Mouse (Mus musculus): ENCODE results near the gene Tap1. TPM values are rescaled to one million over a fixed set of nuclear protein-coding genes. Genes with fewer than 3 reads are reported as not detected.

The Tap1 gene
- total and polyA plus RNA-seq, 3 experiments, result 6.5 to 7.4 (median 7.2) TPM

- Histone ChIP-seq H3K27me3 (ENCODE audit: insufficient read depth, low read length) (peaks cover 43% of the 10 kb centered on the region), H3K9me3 (replicated peaks) (no peaks in the 10 kb centered on the region), H3K36me3 (replicated peaks) (peaks cover 21% of the 10 kb centered on the region), H3K4me3 (ENCODE audit: low read depth, low read length) (no peak overlapping the region), H3K4me1 (ENCODE audit: insufficient read depth, low read depth, low read length) (peaks cover 2% of the 10 kb centered on the region; the same call in 1 of the 2 replicates)
- TF ChIP-seq CTCF (IDR thresholded peaks at IDR 0.05; ENCODE audit: low read depth, low read length), result no peak
- TF ChIP-seq POLR2AphosphoS5 (IDR thresholded peaks at IDR 0.05; ENCODE audit: insufficient replicate concordance, low read depth, low read length), result no peak
- TF ChIP-seq GATA2 (IDR thresholded peaks at IDR 0.05; ENCODE audit: borderline replicate concordance, low read depth, low read length), result no peak
- no peak for TF ChIP-seq GATA1 (IDR thresholded peaks at IDR 0.05; ENCODE audit: borderline replicate concordance, low read length)
- no peak for TF ChIP-seq TAL1 (conservative IDR thresholded peaks at IDR 0.05; ENCODE audit: low read depth, low read length)
- ATAC-seq (ENCODE audit: extremely low read depth, insufficient number of reproducible peaks, low FRiP score, poor library complexity, severe bottlenecking) (no peak), DNase-seq (ENCODE audit: low spot score) (no peak)
These were observed 7.4 kb downstream of the Tap1 start for GRCm38 (mm10) chr17:34194723-34195122.

- Histone ChIP-seq H3K9me3 (replicated peaks) (no peaks in the 10 kb centered on the region), H3K4me1 (ENCODE audit: insufficient read depth, low read depth, low read length) (peaks cover 8% of the 10 kb centered on the region), H3K36me3 (replicated peaks) (peaks cover 10% of the 10 kb centered on the region), H3K4me3 (ENCODE audit: low read depth, low read length) (no peak overlapping the region), H3K27me3 (ENCODE audit: insufficient read depth, low read length) (peaks cover 37% of the 10 kb centered on the region)
- no peak for ATAC-seq (ENCODE audit: extremely low read depth, insufficient number of reproducible peaks, low FRiP score, poor library complexity, severe bottlenecking)
- no peak for DNase-seq (ENCODE audit: low spot score)
- TF ChIP-seq POLR2AphosphoS5 (IDR thresholded peaks at IDR 0.05; ENCODE audit: insufficient replicate concordance, low read depth, low read length) (no peak), TAL1 (conservative IDR thresholded peaks at IDR 0.05; ENCODE audit: low read depth, low read length) (no peak), GATA2 (IDR thresholded peaks at IDR 0.05; ENCODE audit: borderline replicate concordance, low read depth, low read length) (no peak), CTCF (IDR thresholded peaks at IDR 0.05; ENCODE audit: low read depth, low read length) (no peak)
These were observed 9.1 kb downstream of the Tap1 start for GRCm38 (mm10) chr17:34196491-34196890.

GRCm38 (mm10) chr17:34196941-34197894 lies 9.9 kb downstream of the Tap1 start, which contains the start of gene Psmb8:
Gene Psmb8 (plus strand): TSS chr17:34197721.
- DNase-seq (ENCODE audit: low spot score) (no peak), ATAC-seq (ENCODE audit: extremely low read depth, insufficient number of reproducible peaks, low FRiP score, poor library complexity, severe bottlenecking) (no peak)
- TF ChIP-seq GATA2 (IDR thresholded peaks at IDR 0.05; ENCODE audit: borderline replicate concordance, low read depth, low read length) (no peak), POLR2AphosphoS5 (IDR thresholded peaks at IDR 0.05; ENCODE audit: insufficient replicate concordance, low read depth, low read length) (no peak), CTCF (IDR thresholded peaks at IDR 0.05; ENCODE audit: low read depth, low read length) (no peak), GATA1 (IDR thresholded peaks at IDR 0.05; ENCODE audit: borderline replicate concordance, low read length) (no peak), TAL1 (conservative IDR thresholded peaks at IDR 0.05; ENCODE audit: low read depth, low read length) (no peak)
- peaks cover 13% of the 10 kb centered on the region for H3K4me1 ChIP-seq (ENCODE audit: insufficient read depth, low read depth, low read length)
- H3K27me3 ChIP-seq (ENCODE audit: insufficient read depth, low read length), result peaks cover 34% of the 10 kb centered on the region
- H3K9me3 ChIP-seq (replicated peaks), result no peaks in the 10 kb centered on the region
- peaks cover 7% of the 10 kb centered on the region for H3K36me3 ChIP-seq (replicated peaks)
- H3K4me3 ChIP-seq (ENCODE audit: low read depth, low read length), result no peak within 1 kb of the TSS

GRCm38 (mm10) chr17:34197904-34198520 lies 10.7 kb downstream of the Tap1 start:
- no peak for DNase-seq (ENCODE audit: low spot score)
- Histone ChIP-seq H3K4me1 (ENCODE audit: insufficient read depth, low read depth, low read length) (peaks cover 13% of the 10 kb centered on the region), H3K4me3 (ENCODE audit: low read depth, low read length) (no peak overlapping the region), H3K27me3 (ENCODE audit: insufficient read depth, low read length) (peaks cover 34% of the 10 kb centered on the region), H3K9me3 (replicated peaks) (no peaks in the 10 kb centered on the region), H3K36me3 (replicated peaks) (peaks cover 7% of the 10 kb centered on the region)
- ATAC-seq (ENCODE audit: extremely low read depth, insufficient number of reproducible peaks, low FRiP score, poor library complexity, severe bottlenecking), result no peak
- TF ChIP-seq POLR2AphosphoS5 (IDR thresholded peaks at IDR 0.05; ENCODE audit: insufficient replicate concordance, low read depth, low read length), result no peak

- no peak for DNase-seq (ENCODE audit: low spot score)
- Histone ChIP-seq H3K4me1 (ENCODE audit: insufficient read depth, low read depth, low read length) (peaks cover 13% of the 10 kb centered on the region), H3K4me3 (ENCODE audit: low read depth, low read length) (no peak overlapping the region), H3K27me3 (ENCODE audit: insufficient read depth, low read length) (peaks cover 33% of the 10 kb centered on the region), H3K9me3 (replicated peaks) (no peaks in the 10 kb centered on the region), H3K36me3 (replicated peaks) (peaks cover 5% of the 10 kb centered on the region)
- TF ChIP-seq TAL1 (conservative IDR thresholded peaks at IDR 0.05; ENCODE audit: low read depth, low read length) (no peak), GATA1 (IDR thresholded peaks at IDR 0.05; ENCODE audit: borderline replicate concordance, low read length) (no peak), CTCF (IDR thresholded peaks at IDR 0.05; ENCODE audit: low read depth, low read length) (no peak), POLR2AphosphoS5 (IDR thresholded peaks at IDR 0.05; ENCODE audit: insufficient replicate concordance, low read depth, low read length) (no peak), GATA2 (IDR thresholded peaks at IDR 0.05; ENCODE audit: borderline replicate concordance, low read depth, low read length) (no peak)
- no peak for ATAC-seq (ENCODE audit: extremely low read depth, insufficient number of reproducible peaks, low FRiP score, poor library complexity, severe bottlenecking)
These were observed 11.2 kb downstream of the Tap1 start for GRCm38 (mm10) chr17:34198521-34198912.

- Histone ChIP-seq H3K36me3 (replicated peaks) (peaks cover 3% of the 10 kb centered on the region), H3K4me1 (ENCODE audit: insufficient read depth, low read depth, low read length) (peaks cover 17% of the 10 kb centered on the region), H3K9me3 (replicated peaks) (no peaks in the 10 kb centered on the region), H3K4me3 (ENCODE audit: low read depth, low read length) (no peak overlapping the region), H3K27me3 (ENCODE audit: insufficient read depth, low read length) (peaks cover 33% of the 10 kb centered on the region)
- no peak for ATAC-seq (ENCODE audit: extremely low read depth, insufficient number of reproducible peaks, low FRiP score, poor library complexity, severe bottlenecking)
- no peak for DNase-seq (ENCODE audit: low spot score)
- TF ChIP-seq GATA2 (IDR thresholded peaks at IDR 0.05; ENCODE audit: borderline replicate concordance, low read depth, low read length), result no peak
- no peak for TF ChIP-seq TAL1 (conservative IDR thresholded peaks at IDR 0.05; ENCODE audit: low read depth, low read length)
- TF ChIP-seq CTCF (IDR thresholded peaks at IDR 0.05; ENCODE audit: low read depth, low read length), result no peak
- TF ChIP-seq GATA1 (IDR thresholded peaks at IDR 0.05; ENCODE audit: borderline replicate concordance, low read length), result no peak
- no peak for TF ChIP-seq POLR2AphosphoS5 (IDR thresholded peaks at IDR 0.05; ENCODE audit: insufficient replicate concordance, low read depth, low read length)
These were observed 11.8 kb downstream of the Tap1 start for GRCm38 (mm10) chr17:34199050-34199619.
